Mouse (Mus musculus): ENCODE measurements around the gene Vmn1r87. TPM values are rescaled to one million over a fixed set of nuclear protein-coding genes. Genes with fewer than 3 reads are reported as not detected.

Vmn1r87 gene
- total RNA-seq (2021), result not detected
- long read RNA-seq, result 0 reads

DNA sequence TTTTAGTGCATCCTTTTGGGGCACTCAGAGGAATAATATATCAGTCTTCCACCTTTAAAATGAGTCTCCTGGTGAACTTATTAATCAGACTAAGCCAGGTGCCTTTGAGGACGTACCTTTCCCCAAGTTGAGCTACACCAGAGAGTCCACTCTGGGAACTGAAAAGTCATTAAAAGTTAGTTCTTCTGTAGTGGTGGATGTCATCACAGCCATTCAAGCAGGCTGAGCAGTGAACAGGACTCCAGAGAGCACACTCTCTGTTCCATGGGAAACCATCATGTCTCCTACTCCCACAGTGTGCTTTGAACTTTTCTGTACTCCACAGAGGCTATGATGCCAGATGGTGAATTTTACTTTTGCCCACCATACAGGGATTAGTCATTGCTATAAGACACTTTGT is at the start of gene Vmn1r87:
TSS of gene Vmn1r87 (minus strand) at position 101 of the 400 bp plus-strand sequence.
- no peak for DNase-seq (ENCODE audit: low spot score in 2 of 2)

DNA sequence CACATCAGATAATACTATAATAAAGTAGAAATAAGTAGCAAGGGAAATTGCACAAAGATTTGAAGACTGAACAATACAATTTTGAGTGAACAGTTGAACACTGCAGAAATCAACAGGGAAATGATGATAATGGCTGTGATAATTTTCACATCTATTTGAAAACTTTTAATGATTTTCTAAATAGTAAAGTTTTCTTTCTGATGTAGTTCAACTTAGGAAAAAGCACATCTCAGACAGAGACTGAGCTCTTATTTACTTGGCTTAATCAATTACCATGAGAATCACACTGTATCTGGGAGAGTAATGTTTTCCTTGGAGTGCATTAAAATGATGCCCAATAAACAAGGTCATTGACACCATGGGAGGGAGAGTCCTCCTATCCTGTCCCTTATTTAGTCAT is 19.3 kb upstream of the Vmn1r87 start, which contains the start of gene Vmn1r88:
TSS of gene Vmn1r88 (plus strand) at position 301 of the 400 bp plus-strand sequence.
- DNase-seq (ENCODE audit: low spot score in 2 of 2), result no peak

DNA sequence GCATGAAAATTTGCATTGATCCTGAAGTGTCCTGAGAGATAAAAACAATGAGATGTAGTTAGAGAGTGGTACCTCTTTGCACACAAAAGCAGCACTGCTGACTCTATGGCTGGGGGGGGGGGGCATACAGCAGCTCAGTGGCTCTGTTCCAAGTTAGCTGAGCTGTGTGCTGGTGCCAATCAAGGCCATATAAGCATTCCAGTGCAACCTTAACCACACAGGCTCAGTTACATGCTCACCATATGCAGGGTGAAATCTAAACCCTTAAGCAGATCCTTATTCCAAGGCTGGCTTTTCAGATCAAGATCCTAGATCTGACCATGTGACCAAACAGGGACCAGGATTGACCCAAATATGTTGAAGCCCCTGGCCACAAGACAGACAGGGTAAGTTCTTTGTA is 2.6 kb downstream of the Vmn1r87 start:
- DNase-seq (ENCODE audit: low spot score in 2 of 2), result no peak

DNA sequence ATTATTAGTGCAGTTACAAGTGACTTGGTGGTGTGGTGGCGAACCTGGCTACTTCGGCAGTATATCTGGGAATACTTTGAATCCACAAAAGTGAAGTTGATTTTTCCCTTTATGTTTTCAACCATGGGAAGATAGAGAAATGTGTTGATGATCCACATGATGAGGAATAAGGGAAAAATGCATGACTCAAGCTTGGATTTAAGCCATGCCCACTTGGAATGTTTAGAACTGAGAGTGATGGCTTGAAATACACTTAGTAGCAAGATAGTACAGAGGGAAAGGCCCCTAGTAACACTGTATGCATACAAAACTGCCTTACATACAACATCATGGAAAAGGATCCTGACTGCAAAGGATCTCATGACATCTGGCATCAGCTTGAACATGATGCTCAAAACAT is 8.1 kb downstream of the Vmn1r87 start:
- no peak for DNase-seq (ENCODE audit: low spot score in 2 of 2)

DNA sequence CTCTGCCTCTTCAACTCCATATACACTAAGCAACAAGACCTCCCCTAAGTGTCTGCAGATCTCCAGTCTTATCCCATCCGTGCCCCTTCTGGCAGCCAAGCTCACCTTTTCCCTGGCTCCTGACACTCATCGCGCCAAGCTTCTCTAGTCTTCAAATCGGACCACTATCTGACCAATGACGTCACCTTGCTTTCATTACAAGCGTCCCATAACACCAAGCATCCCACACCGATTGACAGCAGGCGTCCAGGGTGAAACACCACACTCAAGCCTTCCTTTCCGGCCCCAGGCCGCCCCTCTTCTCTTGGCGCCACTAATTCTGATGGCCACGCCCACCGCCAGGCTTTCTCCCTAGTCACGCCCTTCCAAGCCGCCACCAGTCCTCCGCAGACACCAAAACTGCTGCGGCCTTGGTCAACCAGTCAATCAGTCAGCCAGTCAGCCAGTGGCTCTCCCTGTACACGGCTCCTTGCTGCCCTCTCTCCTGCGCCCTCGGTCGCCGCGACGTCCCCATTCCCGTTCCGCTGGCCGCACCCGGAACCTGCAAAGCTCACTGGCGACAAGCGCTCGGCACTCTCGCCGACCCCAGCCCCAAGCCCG is 16.3 kb downstream of the Vmn1r87 start:
- DNase-seq (ENCODE audit: low spot score in 2 of 2), result peak in 1 of 2 experiments; percentile 12

DNA sequence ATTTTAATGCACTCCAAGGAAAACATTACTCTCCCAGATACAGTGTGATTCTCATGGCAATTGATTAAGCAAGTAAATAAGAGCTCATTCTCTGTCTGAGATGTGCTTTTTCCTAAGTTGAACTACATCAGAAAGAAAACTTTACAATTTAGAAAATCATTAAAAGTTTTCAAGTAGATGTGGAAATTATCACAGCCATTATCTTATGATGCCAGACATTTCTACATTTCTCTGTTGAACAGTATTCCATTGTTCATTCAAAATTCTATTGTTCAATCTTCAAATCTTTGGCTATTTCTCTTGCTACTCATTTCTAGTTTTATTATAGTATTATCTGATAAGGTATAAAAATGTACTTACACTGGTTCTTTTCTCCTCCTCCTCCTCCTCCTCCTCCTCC is 20.1 kb downstream of the Vmn1r87 start, which contains the start of gene Vmn1r86:
TSS of gene Vmn1r86 (minus strand) at position 101 of the 400 bp plus-strand sequence.
- no peak for DNase-seq (ENCODE audit: low spot score in 2 of 2)

DNA sequence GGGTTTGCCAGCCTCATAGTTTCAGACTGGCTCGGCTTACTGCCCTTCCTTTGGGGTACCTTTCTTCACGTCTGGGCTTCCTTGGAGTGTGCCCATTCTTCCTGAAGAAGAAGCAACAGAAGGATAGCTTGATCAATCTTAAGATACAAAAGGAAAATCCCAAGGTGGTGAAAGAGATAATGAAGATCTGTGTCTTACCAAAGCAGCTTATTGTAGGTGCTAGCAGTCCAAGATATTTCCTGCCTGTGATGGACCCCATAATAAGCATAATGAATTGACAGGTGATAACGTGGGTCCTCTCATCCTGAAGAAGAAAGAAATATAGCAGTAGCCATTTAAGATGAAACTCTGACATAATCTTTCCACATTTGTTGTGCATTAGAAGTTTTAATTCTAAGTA is 44.9 kb downstream of the Vmn1r87 start, which contains the start of gene Vmn1r85:
TSS of gene Vmn1r85 (minus strand) at position 101 of the 400 bp plus-strand sequence.
- no peak for DNase-seq (ENCODE audit: low spot score in 2 of 2)

Other genes starting within 250 kb of the Vmn1r87 start
- 10 to 100 TPM; 12.1 to 13.1 TPM for gene Zscan22, start 242.3 kb downstream of the Vmn1r87 start, total RNA-seq (2021)
- 100 to 1,000 TPM; 535 to 542 TPM for gene Rps5, start 217.9 kb downstream of the Vmn1r87 start, total RNA-seq (2021)
- gene Rnf225, start 212.7 kb downstream of the Vmn1r87 start, total RNA-seq (2021), result 1 to 10 TPM; 1.2 TPM
- gene Zfp324, start 174.3 kb downstream of the Vmn1r87 start, total RNA-seq (2021), result 10 to 100 TPM; 14.7 to 15.7 TPM
- gene Zfp446, start 162.3 kb downstream of the Vmn1r87 start, total RNA-seq (2021), result 1 to 10 TPM; 7.1 to 7.7 TPM
- gene Slc27a5, start 142.0 kb downstream of the Vmn1r87 start, total RNA-seq (2021), result not detected
- gene Trim28, start 141.0 kb downstream of the Vmn1r87 start, total RNA-seq (2021), result 100 to 1,000 TPM; 279 to 301 TPM
- 10 to 100 TPM; 25.8 to 27.3 TPM for gene Zbtb45, start 130.1 kb downstream of the Vmn1r87 start, total RNA-seq (2021)
- gene Chmp2a, start 105.3 kb downstream of the Vmn1r87 start, total RNA-seq (2021), result 100 to 1,000 TPM; 133 to 151 TPM
- gene Ube2m, start 101.9 kb downstream of the Vmn1r87 start, total RNA-seq (2021), result 100 to 1,000 TPM; 198 to 220 TPM
- 10 to 100 TPM; 14.3 to 17.7 TPM for gene Mzf1, start 85.4 kb downstream of the Vmn1r87 start, total RNA-seq (2021)
- gene Vmn1r85, start 45.0 kb downstream of the Vmn1r87 start, total RNA-seq (2021), result not detected
- not detected for gene Vmn1r86, start 20.2 kb downstream of the Vmn1r87 start, total RNA-seq (2021)
- under 1 TPM; 0.11 to 0.25 TPM for gene Vmn1r88, start 19.4 kb upstream of the Vmn1r87 start, total RNA-seq (2021)
- not detected for gene Vmn1r89, start 72.9 kb upstream of the Vmn1r87 start, total RNA-seq (2021)
- gene Lig1, start 137.1 kb upstream of the Vmn1r87 start, total RNA-seq (2021), result 10 to 100 TPM; 11.0 to 14.7 TPM
- gene Zswim9, start 138.6 kb upstream of the Vmn1r87 start, total RNA-seq (2021), result 10 to 100 TPM; 11.4 to 12.8 TPM
- 1 to 10 TPM in 1 of 2 experiments, under 1 TPM in 1; 0.21 to 1.1 TPM for gene Pla2g4c, start 184.5 kb upstream of the Vmn1r87 start, total RNA-seq (2021)